Mouse (Mus musculus) thymus, postnatal 10 days (tissue): ENCODE measurements around the gene Ogn.
"Not testable (repeated sequence)": the region's sequence is repeated elsewhere in the genome, so short reads cannot be mapped to it uniquely, and the experiment has no call there.

Experiments
- DNase-seq, 2 experiments: peaks; one replicate each; pipeline ENCODE4 v3.0.0; 2021; ENCODE audit warnings: low spot score in 2 of 2

Gene Ogn

GRCm38 (mm10) chr13:49607714-49608113, at the start of gene Ogn:
Gene Ogn (plus strand): TSS chr13:49608046.
- DNase-seq: no peak

GRCm38 (mm10) chr13:49559185-49559584, 48.7 kb upstream of the Ogn start:
- DNase-seq: no peak

- no peak for DNase-seq
Observed at GRCm38 (mm10) chr13:49560886-49561285, 47.0 kb upstream of the Ogn start.

GRCm38 (mm10) chr13:49564347-49564746, 43.5 kb upstream of the Ogn start:
- no peak for DNase-seq

GRCm38 (mm10) chr13:49570371-49570770, 37.5 kb upstream of the Ogn start:
- DNase-seq: no peak

GRCm38 (mm10) chr13:49571418-49571817, 36.4 kb upstream of the Ogn start:
- DNase-seq: no peak

- no peak for DNase-seq
Observed at GRCm38 (mm10) chr13:49581541-49582530, 26.0 kb upstream of the Ogn start, which contains the start of gene Omd. Gene Omd (plus strand): TSS chr13:49582462.

GRCm38 (mm10) chr13:49583859-49584258, 24.0 kb upstream of the Ogn start:
- DNase-seq: no peak

GRCm38 (mm10) chr13:49584307-49585005, 23.4 kb upstream of the Ogn start:
- no peak for DNase-seq

GRCm38 (mm10) chr13:49586062-49586461, 21.8 kb upstream of the Ogn start:
- DNase-seq: no peak

- DNase-seq: not testable (repeated sequence)
Observed at GRCm38 (mm10) chr13:49602541-49602940, 5.3 kb upstream of the Ogn start.

GRCm38 (mm10) chr13:49603603-49604002, 4.2 kb upstream of the Ogn start:
- no peak for DNase-seq

GRCm38 (mm10) chr13:49608589-49609322, 910 bp downstream of the Ogn start:
- no peak for DNase-seq

- DNase-seq: no peak
Observed at GRCm38 (mm10) chr13:49617021-49617420, 9.2 kb downstream of the Ogn start.

- no peak for DNase-seq
Observed at GRCm38 (mm10) chr13:49618365-49618764, 10.5 kb downstream of the Ogn start.

GRCm38 (mm10) chr13:49623216-49623615, 15.4 kb downstream of the Ogn start:
- no peak for DNase-seq

GRCm38 (mm10) chr13:49628167-49628566, 20.3 kb downstream of the Ogn start:
- no peak for DNase-seq

- no peak for DNase-seq
Observed at GRCm38 (mm10) chr13:49629076-49629475, 21.2 kb downstream of the Ogn start.

- no peak for DNase-seq
Observed at GRCm38 (mm10) chr13:49639965-49640364, 32.1 kb downstream of the Ogn start.

- no peak for DNase-seq
Observed at GRCm38 (mm10) chr13:49642650-49643049, 34.8 kb downstream of the Ogn start.

- no peak for DNase-seq
Observed at GRCm38 (mm10) chr13:49643669-49644362, 36.0 kb downstream of the Ogn start.
